Mouse (Mus musculus) C2C12 (cell line): ENCODE results near the gene T.

ENCODE experiments used
- CTCF ChIP-seq: IDR thresholded peaks from one replicate; pipeline ENCODE4 v1.5.1; 2011; ENCODE audit not compliant: control insufficient read depth, insufficient read depth, insufficient read length
- MAX ChIP-seq: IDR thresholded peaks from one replicate; pipeline ENCODE4 v1.6.1; 2011; ENCODE audit warnings: mild to moderate bottlenecking, control low read depth

DNA sequence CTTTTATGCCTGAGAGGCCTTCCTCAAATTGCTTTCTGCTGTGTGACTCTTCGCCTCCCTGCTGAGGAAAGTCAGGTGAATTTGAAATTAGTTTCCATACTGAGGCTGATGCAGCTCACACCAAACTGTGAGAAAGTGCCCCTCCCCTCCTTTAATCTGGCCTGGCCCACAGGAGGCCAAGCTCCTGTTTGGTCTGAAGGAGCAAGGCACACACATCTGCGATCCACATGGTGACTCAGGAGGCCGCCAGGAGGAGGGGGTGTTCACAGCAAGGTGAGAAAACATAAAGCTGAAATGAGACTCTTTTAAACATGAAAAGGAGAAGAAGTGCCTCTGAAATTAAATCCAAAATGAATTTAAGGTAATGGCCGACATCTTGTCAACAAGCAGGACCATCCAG, 37.9 kb upstream of the T start:
- TF ChIP-seq MAX, result no peak
- TF ChIP-seq CTCF, result no peak
